Mouse (Mus musculus) embryonic facial prominence, embryonic 15.5 days (tissue): ENCODE data around the gene Tubb2b. TPM values are rescaled to one million over a fixed set of nuclear protein-coding genes. Genes with fewer than 3 reads are reported as not detected.

Source experiments
- ATAC-seq: fragments of 200-750 bp; cut with Nextera tagmentation; 2 replicates; pipeline ENCODE4 v1.8.0; 2017; ENCODE audit warnings: low read depth, moderate TSS enrichment; ENCODE audit not compliant: insufficient number of reproducible peaks, low FRiP score, low TSS enrichment
- H3K27ac ChIP-seq: fragments of 300-500 bp; sonication (generic); replicated peaks from 2 replicates; pipeline ENCODE4 v1.5.1; 2015; ENCODE audit warnings: mild to moderate bottlenecking, inconsistent platforms
- H3K27me3 ChIP-seq: fragments of 300-500 bp; sonication (generic); 2 replicates; pipeline ENCODE4 v1.6.1; 2015; ENCODE audit warnings: inconsistent platforms
- H3K36me3 ChIP-seq: fragments of 300-500 bp; sonication (generic); 2 replicates; pipeline ENCODE4 v1.6.1; 2015; ENCODE audit warnings: mild to moderate bottlenecking, inconsistent platforms
- H3K4me1 ChIP-seq: fragments of 300-500 bp; sonication (generic); 2 replicates; pipeline ENCODE4 v1.6.1; 2015; ENCODE audit warnings: inconsistent platforms
- H3K4me2 ChIP-seq: fragments of 300-500 bp; sonication (generic); replicated peaks from 2 replicates; pipeline ENCODE4 v1.6.1; 2015; ENCODE audit warnings: mild to moderate bottlenecking, inconsistent platforms
- H3K4me3 ChIP-seq: fragments of 300-500 bp; sonication (generic); replicated peaks from 2 replicates; pipeline ENCODE4 v1.5.1; 2015; ENCODE audit warnings: mild to moderate bottlenecking, inconsistent platforms
- H3K9ac ChIP-seq: fragments of 300-500 bp; sonication (generic); 2 replicates; pipeline ENCODE4 v1.6.1; 2015; ENCODE audit warnings: inconsistent platforms
- H3K9me3 ChIP-seq: fragments of 300-500 bp; sonication (generic); replicated peaks from 2 replicates; pipeline ENCODE4 v1.6.1; 2016; ENCODE audit warnings: inconsistent platforms
- WGBS: fragments of 180-500 bp; shearing (Covaris S2); methylation state at CpG from one replicate; pipeline ENCODE4 v1.1.7; 2015; 5-methylcytosine and 5-hydroxymethylcytosine counted together
- polyA plus RNA-seq: library from polyadenylated mRNA; unstranded; fragments of >200 nt; fragmentation: Nextera tagmentation; extraction: Ambion mirVana; gene quantifications from 2 replicates; pipeline ENCODE4 v1.2.1, GENCODE M21; 2015

Gene Tubb2b
- polyA plus RNA-seq, 1 experiment from 2014 or later, result 55.4 TPM

DNA sequence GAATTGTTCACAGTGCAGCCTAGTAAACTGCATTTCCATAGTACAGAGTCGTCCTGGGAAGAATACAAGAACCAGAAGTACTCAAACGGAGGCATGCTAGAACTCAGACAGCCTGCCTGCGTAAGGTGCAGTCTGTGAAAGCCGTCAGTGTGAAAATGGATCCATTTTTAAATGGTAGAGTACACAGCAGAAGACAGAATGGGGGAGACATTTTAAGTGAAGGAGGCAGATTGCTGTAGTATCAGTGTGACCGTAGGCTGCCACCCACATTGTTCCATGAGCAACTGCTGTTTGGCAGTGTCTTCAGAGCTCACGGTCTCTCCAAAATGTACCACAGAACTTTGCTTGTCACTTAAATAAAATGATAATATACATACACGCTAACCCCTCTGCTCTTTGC is 4.0 kb upstream of the Tubb2b start:
- Histone ChIP-seq H3K9me3 (no peaks in the 10 kb centered on the region), H3K27ac (no peak overlapping the region), H3K4me2 (no peak overlapping the region), H3K4me1 (peaks cover 47% of the 10 kb centered on the region), H3K36me3 (no peaks in the 10 kb centered on the region), H3K27me3 (peaks cover 7% of the 10 kb centered on the region; the same call in 1 of the 2 replicates), H3K9ac (no peak overlapping the region), H3K4me3 (no peak overlapping the region)
- 69% methylated on average over 7 of the region's 7 CpGs for WGBS
- no peak for ATAC-seq

DNA sequence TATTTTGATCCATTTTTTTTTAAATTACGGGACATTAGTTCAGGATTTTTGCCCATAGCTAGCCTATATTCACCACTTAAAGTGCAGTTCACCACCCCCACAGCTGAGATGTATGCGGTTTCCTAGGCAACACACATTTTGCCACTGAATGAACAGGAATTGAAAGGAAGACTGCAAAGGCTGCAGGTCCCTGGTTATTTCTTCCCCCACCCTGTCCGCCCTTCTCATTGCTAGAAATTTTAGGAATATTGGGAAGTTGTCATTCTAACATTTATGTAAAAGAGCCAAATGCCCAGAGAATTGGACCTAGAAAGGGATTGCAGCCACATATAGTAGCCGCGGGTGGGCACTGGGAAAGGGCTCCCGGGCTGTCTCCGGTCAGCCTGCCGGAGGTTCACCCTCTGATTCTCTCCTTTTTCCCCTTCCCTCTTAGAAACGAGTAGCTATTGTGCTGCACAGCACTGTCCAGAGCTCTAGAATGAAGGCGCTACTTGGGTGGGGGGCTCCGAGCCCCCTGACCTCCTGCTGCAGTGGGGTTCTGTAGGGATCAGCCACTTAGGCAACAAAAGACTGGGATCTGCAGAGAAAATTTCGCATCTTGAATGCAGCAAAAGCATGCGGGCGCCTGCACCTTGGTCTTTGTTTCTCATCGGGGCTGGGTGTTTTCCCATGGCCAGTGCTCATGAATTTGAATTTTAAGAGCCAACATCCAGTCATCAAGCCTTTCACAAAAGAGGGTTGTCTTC is 3.2 kb upstream of the Tubb2b start:
- Histone ChIP-seq H3K4me2 (peak overlapping the region; percentile 33), H3K4me1 (peaks cover 51% of the 10 kb centered on the region), H3K27me3 (peaks cover 7% of the 10 kb centered on the region; the same call in 1 of the 2 replicates), H3K27ac (no peak overlapping the region), H3K36me3 (no peaks in the 10 kb centered on the region), H3K4me3 (no peak overlapping the region; the same call in 1 of the 2 replicates), H3K9me3 (no peaks in the 10 kb centered on the region), H3K9ac (no peak overlapping the region)
- 12% methylated on average over 15 of the region's 15 CpGs for WGBS
- ATAC-seq, result no peak

GRCm38 (mm10) chr13:34132875-34133274 is 2.6 kb upstream of the Tubb2b start:
- Histone ChIP-seq H3K9ac (no peak overlapping the region), H3K9me3 (no peaks in the 10 kb centered on the region), H3K4me1 (peaks cover 54% of the 10 kb centered on the region), H3K36me3 (no peaks in the 10 kb centered on the region), H3K27ac (no peak overlapping the region), H3K4me2 (0 out of 2 replicates have a peak overlapping the region, but pooled peaks have one; percentile 87), H3K27me3 (peaks cover 7% of the 10 kb centered on the region; the same call in 1 of the 2 replicates), H3K4me3 (no peak overlapping the region)
- no peak for ATAC-seq
- 20% methylated on average over 6 of the region's 6 CpGs for WGBS

GRCm38 (mm10) chr13:34132299-34132698 is 2.0 kb upstream of the Tubb2b start:
- Histone ChIP-seq H3K27me3 (peaks cover 7% of the 10 kb centered on the region; the same call in 1 of the 2 replicates), H3K27ac (peak overlapping the region; percentile 84), H3K4me1 (peaks cover 54% of the 10 kb centered on the region), H3K9ac (no peak overlapping the region), H3K36me3 (no peaks in the 10 kb centered on the region), H3K9me3 (no peaks in the 10 kb centered on the region), H3K4me3 (peak overlapping the region; percentile 67), H3K4me2 (peak overlapping the region; percentile 87)
- no peak for ATAC-seq
- WGBS, result 5% methylated on average over 15 of the region's 15 CpGs

DNA sequence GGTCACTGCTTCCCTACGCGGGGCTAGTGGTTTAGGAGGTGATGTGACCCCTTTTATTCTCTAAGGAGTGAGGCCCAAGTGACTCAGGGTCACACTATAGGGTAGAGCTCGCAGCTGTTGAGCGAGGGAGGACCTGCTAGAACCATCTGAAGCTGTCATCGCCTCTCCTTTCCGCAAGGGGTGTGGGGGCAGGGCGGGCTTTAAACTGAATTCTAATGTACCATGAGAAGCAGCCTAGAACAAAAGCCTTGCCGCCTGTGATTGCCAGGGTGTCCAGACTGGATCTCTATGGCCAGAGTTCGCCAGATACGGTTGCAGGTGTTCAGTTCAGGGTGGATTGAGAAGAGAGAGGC is 1.4 kb upstream of the Tubb2b start:
- no peaks in the 10 kb centered on the region for H3K9me3 ChIP-seq
- H3K4me1 ChIP-seq, result peaks cover 52% of the 10 kb centered on the region
- peaks cover 7% of the 10 kb centered on the region; the same call in 1 of the 2 replicates for H3K27me3 ChIP-seq
- 4% methylated on average over 10 of the region's 10 CpGs for WGBS
- H3K4me2 ChIP-seq, result peak overlapping the region; percentile 87
- no peak for ATAC-seq
- H3K9ac ChIP-seq, result no peak overlapping the region
- no peaks in the 10 kb centered on the region for H3K36me3 ChIP-seq
- peak overlapping the region; percentile 67 for H3K4me3 ChIP-seq
- H3K27ac ChIP-seq, result peak overlapping the region; percentile 84

- peaks cover 7% of the 10 kb centered on the region; the same call in 1 of the 2 replicates for H3K27me3 ChIP-seq
- no peaks in the 10 kb centered on the region for H3K9me3 ChIP-seq
- no peaks in the 10 kb centered on the region for H3K36me3 ChIP-seq
- H3K4me1 ChIP-seq, result peaks cover 47% of the 10 kb centered on the region
- peak overlapping the region; percentile 87 for H3K4me2 ChIP-seq
- peak overlapping the region; percentile 67 for H3K4me3 ChIP-seq
- peak; percentile 74 for ATAC-seq
- under 1% methylated on average over 24 of the region's 24 CpGs for WGBS
- peak overlapping the region; percentile 6; the same call in 1 of the 2 replicates for H3K9ac ChIP-seq
- peak overlapping the region; percentile 84 for H3K27ac ChIP-seq
Observed at GRCm38 (mm10) chr13:34131011-34131707, 893 bp upstream of the Tubb2b start.

DNA sequence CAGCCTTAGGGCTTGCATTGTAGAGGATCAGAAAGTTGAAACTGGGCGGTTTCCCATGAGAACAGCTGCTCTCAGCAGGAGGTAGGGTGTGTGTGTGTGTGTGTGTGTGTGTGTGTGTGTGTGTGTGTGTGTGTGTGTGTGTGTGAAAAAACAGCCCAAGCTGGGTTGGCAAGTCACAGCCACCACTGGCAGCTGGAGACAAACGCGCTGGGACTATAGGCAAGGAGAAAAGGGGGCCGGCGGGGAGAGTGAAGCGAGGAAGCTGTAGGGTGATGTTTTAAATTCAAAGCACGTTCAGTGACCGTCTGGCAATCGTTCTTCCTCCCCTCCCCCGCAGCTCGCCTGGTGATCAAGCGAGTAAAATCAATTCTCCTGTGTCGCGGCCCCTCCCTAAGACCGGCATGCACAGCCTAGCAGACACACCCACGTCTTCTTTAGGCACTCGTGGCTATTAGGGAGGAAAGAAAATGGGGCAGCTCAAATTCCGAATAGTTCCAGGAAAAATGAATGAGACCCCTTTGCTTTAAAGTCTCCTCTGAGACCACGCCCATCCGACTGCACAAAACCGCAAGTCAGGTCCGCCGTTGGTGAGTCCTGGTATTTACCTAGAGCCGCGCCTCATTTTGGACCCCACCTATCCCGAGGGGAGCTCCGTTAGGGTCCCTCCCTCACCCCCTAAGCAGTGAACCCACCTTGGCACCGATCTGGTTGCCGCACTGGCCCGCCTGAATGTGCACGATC is 611 bp downstream of the Tubb2b start:
- H3K4me1 ChIP-seq, result peaks cover 47% of the 10 kb centered on the region
- H3K4me3 ChIP-seq, result peak overlapping the region; percentile 67
- under 1% methylated on average over 31 of the region's 31 CpGs for WGBS
- peak; percentile 17; the same call in 1 of the 2 replicates for ATAC-seq
- H3K9ac ChIP-seq, result peak overlapping the region; percentile 42
- peaks cover 7% of the 10 kb centered on the region; the same call in 1 of the 2 replicates for H3K27me3 ChIP-seq
- peaks cover 4% of the 10 kb centered on the region; the same call in 1 of the 2 replicates for H3K36me3 ChIP-seq
- H3K9me3 ChIP-seq, result no peaks in the 10 kb centered on the region
- peak overlapping the region; percentile 87 for H3K4me2 ChIP-seq
- H3K27ac ChIP-seq, result peak overlapping the region; percentile 84

DNA sequence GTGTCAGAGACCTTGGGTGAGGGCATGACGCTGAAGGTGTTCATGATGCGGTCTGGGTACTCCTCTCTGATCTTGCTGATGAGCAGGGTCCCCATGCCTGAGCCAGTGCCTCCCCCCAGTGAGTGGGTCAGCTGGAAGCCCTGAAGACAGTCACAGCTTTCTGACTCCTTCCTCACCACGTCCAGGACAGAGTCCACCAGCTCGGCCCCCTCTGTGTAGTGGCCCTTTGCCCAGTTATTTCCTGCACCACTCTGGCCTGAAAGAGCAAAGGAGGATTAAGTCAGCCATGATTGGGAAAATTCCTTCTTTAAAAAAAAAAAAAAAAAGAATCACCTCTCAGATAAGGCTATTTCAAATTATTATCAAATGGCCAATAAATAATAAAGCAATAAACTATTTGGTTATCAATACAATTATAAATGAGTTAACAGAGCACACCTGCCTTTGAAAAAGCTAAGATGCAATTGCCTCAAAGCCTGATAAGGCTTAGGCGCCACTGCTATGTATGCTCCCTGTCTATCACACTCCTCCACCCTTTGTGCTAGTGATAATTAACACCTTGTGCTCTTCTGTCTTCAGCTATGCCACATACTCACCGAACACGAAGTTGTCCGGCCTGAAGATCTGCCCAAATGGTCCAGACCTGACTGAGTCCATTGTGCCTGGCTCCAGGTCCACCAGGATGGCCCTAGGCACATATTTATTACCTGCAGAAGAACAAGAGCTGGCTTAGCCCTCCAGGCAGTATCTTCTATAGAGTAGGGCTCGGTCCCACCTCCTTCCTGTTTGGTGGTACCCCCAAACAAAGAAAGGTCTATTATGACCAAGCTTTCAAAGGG is 1.8 kb downstream of the Tubb2b start:
- Histone ChIP-seq H3K4me1 (peaks cover 42% of the 10 kb centered on the region), H3K27me3 (peaks cover 7% of the 10 kb centered on the region; the same call in 1 of the 2 replicates), H3K27ac (no peak overlapping the region), H3K36me3 (peaks cover 4% of the 10 kb centered on the region; the same call in 1 of the 2 replicates), H3K9ac (no peak overlapping the region), H3K4me3 (peak overlapping the region; percentile 67), H3K4me2 (peak overlapping the region; percentile 87), H3K9me3 (no peaks in the 10 kb centered on the region)
- WGBS, result 61% methylated on average over 9 of the region's 9 CpGs
- no peak for ATAC-seq

- H3K27ac ChIP-seq, result no peak overlapping the region
- H3K27me3 ChIP-seq, result no peaks in the 10 kb centered on the region
- no peak overlapping the region for H3K4me3 ChIP-seq
- 73% methylated on average over 4 of the region's 4 CpGs for WGBS
- peaks cover 4% of the 10 kb centered on the region; the same call in 1 of the 2 replicates for H3K36me3 ChIP-seq
- peaks cover 17% of the 10 kb centered on the region for H3K4me1 ChIP-seq
- no peaks in the 10 kb centered on the region for H3K9me3 ChIP-seq
- no peak overlapping the region for H3K9ac ChIP-seq
- no peak for ATAC-seq
- no peak overlapping the region for H3K4me2 ChIP-seq
Observed at GRCm38 (mm10) chr13:34125711-34126110, 4.6 kb downstream of the Tubb2b start.

DNA sequence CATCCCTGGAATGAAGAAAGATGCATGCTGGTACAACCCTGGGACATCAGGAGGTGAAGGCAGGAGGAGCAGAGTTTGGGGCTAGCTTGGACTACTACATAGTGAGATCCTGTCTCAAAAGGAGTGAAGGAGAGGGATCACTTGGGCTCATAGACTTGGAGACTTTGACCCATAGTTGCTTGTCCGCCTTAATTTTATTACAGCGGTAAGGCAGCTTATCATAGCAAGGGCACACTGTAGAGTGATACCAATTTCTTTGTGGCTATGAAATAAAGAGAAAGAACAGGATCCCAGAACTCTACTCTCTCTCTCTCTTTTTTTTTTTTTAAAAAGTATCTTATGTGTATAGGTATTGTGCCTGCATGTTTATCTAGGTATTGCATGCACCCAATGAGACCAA is 9.7 kb downstream of the Tubb2b start:
- Histone ChIP-seq H3K9ac (no peak overlapping the region), H3K4me3 (no peak overlapping the region), H3K36me3 (peaks cover 2% of the 10 kb centered on the region; the same call in 1 of the 2 replicates), H3K4me2 (no peak overlapping the region), H3K9me3 (no peaks in the 10 kb centered on the region), H3K4me1 (peaks cover under 1% of the 10 kb centered on the region; the same call in 1 of the 2 replicates), H3K27ac (no peak overlapping the region), H3K27me3 (no peaks in the 10 kb centered on the region)
- WGBS, result 91% methylated on average over 2 of the region's 2 CpGs
- no peak for ATAC-seq
